Mouse (Mus musculus) testis, adult 2 months (tissue): ENCODE data around the gene Slc24a3. TPM values are rescaled to one million over a fixed set of nuclear protein-coding genes. Genes with fewer than 3 reads are reported as not detected.

ENCODE experiments used
- H3K27ac ChIP-seq: fragments of 200-500 bp; 2 replicates; pipeline ENCODE4 v1.5.1; 2012; ENCODE audit warnings: low read depth, low read length; ENCODE audit not compliant: control insufficient read depth, insufficient read depth
- H3K27me3 ChIP-seq: fragments of 200-500 bp; 2 replicates; pipeline ENCODE4 v1.6.1; 2012; ENCODE audit warnings: mild to moderate bottlenecking, low read length, moderate library complexity; ENCODE audit not compliant: control insufficient read depth, insufficient read depth
- H3K36me3 ChIP-seq: fragments of 200-500 bp; 2 replicates; pipeline ENCODE4 v1.6.1; 2012; ENCODE audit warnings: mild to moderate bottlenecking, low read length; ENCODE audit not compliant: control insufficient read depth, insufficient read depth
- H3K4me1 ChIP-seq: fragments of 200-500 bp; 2 replicates; pipeline ENCODE4 v1.6.1; 2012; ENCODE audit warnings: low read length; ENCODE audit not compliant: control insufficient read depth, insufficient read depth
- H3K4me3 ChIP-seq: fragments of 200-500 bp; 2 replicates; pipeline ENCODE4 v1.5.1; 2012; ENCODE audit warnings: low read depth, mild to moderate bottlenecking, low read length, moderate library complexity, mixed read lengths; ENCODE audit not compliant: control insufficient read depth
- CTCF ChIP-seq: fragments of 200-500 bp; IDR thresholded peaks from 2 replicates; pipeline ENCODE4 v1.5.1; 2012; ENCODE audit warnings: low read depth, mild to moderate bottlenecking, inconsistent platforms, low read length, moderate library complexity; ENCODE audit not compliant: control insufficient read depth, insufficient read depth, insufficient replicate concordance
- POLR2A ChIP-seq: fragments of 200-500 bp; IDR thresholded peaks from 2 replicates; pipeline ENCODE4 v1.6.1; 2012; ENCODE audit warnings: low read depth, mild to moderate bottlenecking, inconsistent platforms, low read length, moderate library complexity; ENCODE audit not compliant: control insufficient read depth
- polyA plus RNA-seq: library from polyadenylated mRNA; depleted of rRNA; stranded (reverse); fragments of >200 nt; gene quantifications from 2 replicates; pipeline ENCODE4 v1.2.3, GENCODE M21; 2012

The Slc24a3 gene
- polyA plus RNA-seq, 1 experiment: 9.3 TPM

DNA sequence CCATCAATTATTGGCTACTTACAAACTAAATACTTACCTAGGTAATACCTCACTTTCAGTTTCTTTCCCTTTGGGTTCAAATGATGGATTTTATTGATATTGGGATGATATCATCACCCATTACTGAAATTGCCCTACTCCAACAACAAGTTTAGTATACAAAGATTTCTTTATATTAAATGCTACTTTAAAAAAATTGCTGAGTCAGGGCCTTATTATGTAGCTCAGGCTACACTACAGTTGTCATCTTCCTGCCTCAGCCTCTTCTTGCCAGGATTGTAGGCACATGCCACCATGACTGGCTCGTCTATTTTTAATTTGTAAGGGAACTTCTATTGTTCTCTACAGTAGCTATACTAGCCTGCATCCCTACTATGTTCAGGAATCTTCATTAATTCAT lies 164.0 kb downstream of the Slc24a3 start:
- no peak for TF ChIP-seq POLR2A
- no peak for TF ChIP-seq CTCF
- Histone ChIP-seq H3K4me1 (no peaks in the 10 kb centered on the region), H3K27ac (no peak overlapping the region), H3K27me3 (no peaks in the 10 kb centered on the region), H3K4me3 (no peak overlapping the region), H3K36me3 (no peaks in the 10 kb centered on the region)

DNA sequence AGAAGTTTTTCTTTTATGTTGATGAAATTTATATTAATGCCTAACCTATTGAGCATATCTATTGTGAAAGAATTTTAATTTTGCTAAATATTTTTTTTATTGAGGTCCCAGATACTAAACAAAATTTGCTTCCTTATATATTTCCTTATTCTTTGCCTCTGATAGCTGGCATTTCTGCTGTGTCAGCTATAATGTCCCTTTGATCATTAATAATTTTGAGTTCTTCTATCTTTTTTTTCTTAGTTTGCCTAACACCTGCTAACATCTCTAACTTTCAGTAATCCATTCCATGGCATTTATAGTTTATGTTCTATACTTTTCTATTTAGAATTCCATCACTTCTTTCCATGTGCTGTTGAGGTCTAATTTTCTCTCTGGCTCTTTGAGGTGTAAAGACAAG lies 165.9 kb downstream of the Slc24a3 start:
- no peaks in the 10 kb centered on the region for H3K36me3 ChIP-seq
- H3K27ac ChIP-seq: no peak overlapping the region
- no peak for TF ChIP-seq POLR2A
- TF ChIP-seq CTCF: no peak

DNA sequence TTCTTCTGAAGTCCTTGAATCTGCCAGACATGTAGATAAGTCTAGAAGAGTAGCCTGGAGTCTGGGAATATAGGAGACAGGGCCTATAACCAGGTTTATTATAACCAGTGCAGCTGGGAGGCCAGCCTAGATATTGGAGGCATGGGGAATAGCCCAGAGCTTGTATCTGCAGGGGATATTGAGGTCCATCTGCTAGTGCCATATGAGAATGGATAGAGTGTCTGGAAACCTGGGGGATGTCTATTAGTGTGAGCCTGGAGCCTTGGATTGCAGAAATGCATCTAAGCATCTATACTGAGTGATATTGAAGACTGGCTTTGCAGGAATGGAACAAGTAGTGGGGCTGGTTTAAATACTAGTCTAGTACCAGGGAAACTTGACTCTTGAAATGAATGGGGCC lies 168.9 kb downstream of the Slc24a3 start:
- no peaks in the 10 kb centered on the region for H3K27me3 ChIP-seq
- no peak overlapping the region for H3K27ac ChIP-seq
- TF ChIP-seq POLR2A: no peak
- no peak for TF ChIP-seq CTCF
- no peak overlapping the region for H3K4me3 ChIP-seq
- H3K4me1 ChIP-seq: no peaks in the 10 kb centered on the region
- H3K36me3 ChIP-seq: no peaks in the 10 kb centered on the region

More for the DNA sequence above, 165.9 kb downstream of the Slc24a3 start:
- Histone ChIP-seq H3K27me3 (no peaks in the 10 kb centered on the region), H3K4me1 (no peaks in the 10 kb centered on the region), H3K4me3 (no peak overlapping the region)

DNA sequence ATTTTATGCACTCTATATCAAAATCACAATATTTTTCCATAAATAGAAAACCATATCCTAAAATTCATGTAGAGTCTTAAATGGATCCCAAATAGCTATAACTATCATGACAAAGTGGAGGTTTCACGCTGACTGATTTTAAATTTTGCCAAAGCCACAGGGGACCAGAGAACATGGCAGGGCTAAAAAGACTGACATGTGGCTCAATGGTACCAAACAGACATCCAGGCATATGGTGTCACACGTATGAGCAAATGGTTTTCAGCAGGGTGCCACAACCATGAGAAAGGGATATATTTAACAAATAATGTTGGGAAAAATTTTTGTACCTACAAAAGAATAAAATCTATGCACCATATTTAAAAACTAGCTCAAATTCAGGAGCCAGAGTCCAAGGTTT lies 173.3 kb downstream of the Slc24a3 start:
- no peak overlapping the region for H3K27ac ChIP-seq
- no peaks in the 10 kb centered on the region for H3K36me3 ChIP-seq
- no peaks in the 10 kb centered on the region for H3K4me1 ChIP-seq
- H3K4me3 ChIP-seq: no peak overlapping the region
- no peak for TF ChIP-seq POLR2A
- H3K27me3 ChIP-seq: no peaks in the 10 kb centered on the region

- Histone ChIP-seq H3K36me3 (no peaks in the 10 kb centered on the region), H3K27ac (no peak overlapping the region), H3K27me3 (no peaks in the 10 kb centered on the region), H3K4me3 (no peak overlapping the region), H3K4me1 (no peaks in the 10 kb centered on the region)
- TF ChIP-seq CTCF (no peak), POLR2A (no peak)
Measured at GRCm38 (mm10) chr2:145342956-145343355, 175.4 kb downstream of the Slc24a3 start.

- no peaks in the 10 kb centered on the region for H3K36me3 ChIP-seq
Measured at GRCm38 (mm10) chr2:145344521-145344920, 177.0 kb downstream of the Slc24a3 start.

GRCm38 (mm10) chr2:145353801-145354200 lies 186.2 kb downstream of the Slc24a3 start:
- Histone ChIP-seq H3K27ac (no peak overlapping the region), H3K27me3 (no peaks in the 10 kb centered on the region), H3K36me3 (no peaks in the 10 kb centered on the region), H3K4me3 (no peak overlapping the region), H3K4me1 (no peaks in the 10 kb centered on the region)
- TF ChIP-seq POLR2A: no peak
- no peak for TF ChIP-seq CTCF

More at GRCm38 (mm10) chr2:145344521-145344920, 177.0 kb downstream of the Slc24a3 start:
- Histone ChIP-seq H3K27me3 (no peaks in the 10 kb centered on the region), H3K4me1 (no peaks in the 10 kb centered on the region), H3K4me3 (no peak overlapping the region), H3K27ac (no peak overlapping the region)
- TF ChIP-seq CTCF (no peak), POLR2A (no peak)
